Mouse (Mus musculus) erythroblast, embryonic 14.5 days (primary cell): Measurements from ENCODE around the gene Nceh1.

Source experiments
- GATA1 ChIP-seq: IDR thresholded peaks from 2 replicates; pipeline ENCODE4 v1.6.1; 2012; ENCODE audit warnings: low read length, inconsistent platforms, mixed read lengths
- TAL1 ChIP-seq: IDR thresholded peaks from 3 replicates; pipeline ENCODE4 v1.6.1; 2012; ENCODE audit warnings: low read length, inconsistent platforms, mixed read lengths

- TF ChIP-seq GATA1 (no peak), TAL1 (no peak)
Measured at GRCm38 (mm10) chr3:27314506-27315164, 131.9 kb downstream of the Nceh1 start.
